Mouse (Mus musculus) neutrophil, adult 65 days (primary cell): ENCODE measurements around the gene Uqcr11. TPM values are rescaled to one million over a fixed set of nuclear protein-coding genes. Genes with fewer than 3 reads are reported as not detected.

Experiments
- total RNA-seq: library from RNA; stranded (reverse); gene quantifications from 2 replicates; pipeline ENCODE4 v1.2.4, GENCODE M21; 2023

Uqcr11 gene
- 68.5 and 72.8 TPM in 2 replicates for total RNA-seq

DNA sequence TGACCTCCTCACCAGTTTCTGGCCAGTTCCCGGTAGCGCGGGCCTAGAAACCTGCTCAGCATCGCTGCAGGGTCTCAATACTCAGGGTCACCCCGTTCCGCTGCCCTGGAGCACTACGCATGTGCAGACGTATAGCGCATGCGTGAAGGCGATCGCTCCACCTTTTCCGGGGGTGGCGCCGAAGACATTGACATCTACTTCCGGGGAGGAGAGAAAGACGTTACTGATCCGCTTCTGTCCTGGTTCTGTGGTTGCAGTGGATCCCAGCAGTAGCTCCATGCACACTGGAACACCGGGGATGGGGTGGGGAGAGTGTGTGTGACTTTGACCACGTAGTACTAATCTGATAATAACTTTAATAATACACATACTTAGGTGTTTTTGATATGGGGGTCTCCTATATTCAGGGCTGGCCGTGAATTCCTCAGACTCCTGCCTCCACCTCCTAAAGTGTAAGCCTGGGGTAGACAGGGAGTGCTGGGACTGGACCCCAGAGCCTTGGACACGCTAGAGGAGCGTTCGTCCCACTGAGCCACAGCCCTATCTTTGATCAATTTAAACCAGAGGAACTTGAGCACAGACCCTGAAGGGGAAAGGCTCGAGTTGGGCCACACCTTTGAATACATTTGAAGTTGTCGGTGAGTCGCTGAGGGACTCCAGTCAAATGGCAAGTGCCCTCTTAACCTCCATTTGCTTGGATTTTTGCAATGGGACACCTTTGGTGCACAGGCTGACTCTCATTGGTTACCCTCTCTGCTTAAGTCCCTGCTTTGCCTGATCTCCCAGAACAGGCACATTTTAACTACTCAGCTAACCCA, at the start of gene Uqcr11:
Gene Uqcr11 (minus strand): TSS at position 147 of the 818 bp plus-strand sequence.

DNA sequence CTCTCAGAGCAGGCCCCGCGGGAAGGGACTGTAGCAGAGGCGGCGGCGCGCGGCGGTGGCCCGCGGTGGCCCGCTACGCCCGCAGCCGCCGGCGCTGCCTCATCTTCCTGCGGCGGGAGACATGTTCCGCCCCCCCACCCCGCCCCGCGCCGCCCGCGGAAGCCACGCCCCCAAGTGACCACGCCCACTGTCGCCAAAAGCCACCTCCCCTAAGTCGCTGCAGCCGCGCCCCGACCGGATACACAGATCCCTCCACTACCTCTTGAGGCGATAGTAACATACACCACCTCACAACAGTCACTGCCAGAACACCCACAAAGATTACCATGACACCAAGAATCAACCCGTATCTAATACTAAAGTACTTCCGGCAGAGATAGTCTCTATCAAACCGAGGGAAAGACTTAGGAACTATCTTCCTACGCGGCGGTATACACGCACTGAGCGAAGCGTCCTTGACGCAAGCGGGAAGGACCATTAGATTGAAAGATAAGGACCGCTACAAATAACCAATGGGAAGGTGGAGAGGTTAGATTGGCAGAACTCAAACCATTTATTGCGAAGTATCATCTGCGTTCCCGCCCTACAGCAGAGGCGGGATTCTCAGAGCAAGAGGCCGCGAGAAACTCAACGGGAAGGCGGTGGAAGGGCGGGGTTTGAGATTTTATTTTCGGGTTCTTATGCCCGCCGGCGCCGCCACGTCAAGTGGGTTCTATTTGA, 27.0 kb upstream of the Uqcr11 start, which contains the start of gene Tcf3:
Gene Tcf3 (minus strand): TSS at position 135 of the 720 bp plus-strand sequence.

DNA sequence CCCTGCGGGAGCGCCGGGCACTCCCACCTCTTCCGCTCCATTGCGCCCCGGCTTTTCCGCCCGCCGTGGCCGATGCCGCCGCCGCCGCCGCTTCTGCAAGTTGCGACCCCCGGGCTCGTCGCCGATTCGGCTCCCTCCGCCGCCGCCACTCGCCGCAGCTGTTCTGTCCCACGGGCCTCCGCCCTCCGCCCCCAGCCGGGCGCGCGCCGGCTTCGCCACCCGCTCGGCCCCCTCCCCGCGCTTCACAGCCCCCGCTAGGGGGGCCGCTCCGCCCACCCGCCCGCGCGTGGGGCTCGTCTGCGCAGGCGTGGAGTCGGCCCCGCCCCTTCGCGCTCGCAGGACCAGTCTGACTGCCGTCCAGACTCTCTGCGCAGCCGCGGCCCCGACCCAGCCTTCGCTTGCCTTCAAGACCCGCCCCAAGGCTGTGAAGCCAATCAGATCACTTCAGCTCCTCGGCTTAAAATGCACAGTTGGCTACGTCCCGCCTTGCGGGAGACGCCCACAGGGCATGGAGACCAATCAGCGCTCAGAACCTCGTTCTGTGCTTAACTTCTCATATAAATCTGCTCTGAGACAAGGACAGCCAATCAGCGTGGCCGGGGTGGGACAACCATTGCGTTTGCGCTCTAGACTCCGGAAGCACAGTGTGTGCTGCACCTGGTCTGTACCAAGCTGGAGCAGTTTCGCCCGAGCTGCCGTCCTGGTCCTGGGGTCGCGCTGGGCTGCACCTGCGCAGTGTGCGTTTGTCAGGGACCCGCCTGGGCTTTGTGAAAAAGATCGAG, 7.2 kb downstream of the Uqcr11 start, which contains the start of gene Mbd3:
Gene Mbd3 (minus strand): TSS at position 360 of the 782 bp plus-strand sequence.

DNA sequence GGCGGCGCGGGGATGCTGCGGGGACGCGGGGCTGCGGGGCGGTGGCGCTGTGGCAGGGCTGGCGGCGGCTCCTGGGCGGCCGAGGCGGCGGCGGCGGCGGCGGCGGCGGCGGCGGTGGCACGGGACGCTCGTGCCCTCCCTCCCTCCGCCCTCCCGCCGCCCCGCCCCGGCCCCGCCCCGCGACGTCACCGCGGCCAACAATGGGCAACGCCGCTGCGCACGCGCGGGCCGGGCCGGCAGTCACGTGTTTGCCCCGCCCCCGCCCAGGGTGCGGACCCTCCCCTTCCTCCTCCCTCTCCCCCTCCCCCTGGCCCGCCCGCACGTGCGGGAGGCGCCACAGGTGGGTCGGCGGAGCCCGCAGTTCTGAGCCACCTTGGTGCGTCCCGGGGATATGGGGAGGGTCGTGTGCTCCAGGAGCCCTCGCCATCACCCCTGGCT, 19.1 kb downstream of the Uqcr11 start, which contains the start of gene Mex3d:
Gene Mex3d (minus strand): TSS at position 138 of the 438 bp plus-strand sequence.

DNA sequence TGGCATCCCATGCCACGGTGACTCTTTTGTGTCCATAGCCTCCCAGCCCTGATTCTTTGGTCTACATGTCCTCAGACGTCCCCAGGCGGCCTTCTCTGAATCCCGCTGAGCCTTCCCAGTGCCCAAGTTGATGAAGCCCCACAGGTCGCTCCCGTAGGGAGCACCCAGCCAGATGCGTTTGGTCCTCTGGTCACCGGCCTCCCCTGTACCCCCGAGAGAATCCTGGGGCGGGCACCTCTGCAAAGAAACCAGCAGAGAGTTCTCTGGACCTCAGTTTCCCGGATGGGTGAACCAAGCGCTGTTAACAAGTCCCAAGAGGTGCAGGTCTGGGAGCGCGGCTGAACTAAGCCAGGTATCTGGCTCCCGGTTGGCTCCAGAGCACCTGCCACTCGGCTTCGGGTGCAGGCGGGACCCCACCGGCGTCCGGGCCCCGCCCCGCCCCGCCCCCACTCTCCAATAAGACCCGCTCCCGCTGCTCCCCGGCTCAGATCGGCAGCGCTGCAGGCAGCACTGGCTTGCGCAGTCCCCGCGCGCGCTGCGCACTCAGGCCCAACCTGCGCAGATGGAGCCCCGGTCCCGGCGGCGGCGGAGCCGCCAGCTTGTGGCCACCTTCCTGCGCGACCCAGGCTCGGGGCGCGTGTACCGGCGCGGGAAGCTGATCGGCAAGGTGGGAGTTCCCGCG, 50.5 kb downstream of the Uqcr11 start, which contains the start of gene Plk5:
Gene Plk5 (plus strand): TSS at position 459 of the 682 bp plus-strand sequence.

Other genes starting within 250 kb of the Uqcr11 start
- 41.2 and 65.3 TPM in 2 replicates for gene Cirbp, start 240.8 kb downstream of the Uqcr11 start, total RNA-seq
- gene 1600002K03Rik, start 233.9 kb downstream of the Uqcr11 start, total RNA-seq, result 1.8 and 2.7 TPM in 2 replicates
- not detected in 2 replicates for gene Efna2, start 227.3 kb downstream of the Uqcr11 start, total RNA-seq
- 20.6 and 22.3 TPM in 2 replicates for gene Mum1, start 180.4 kb downstream of the Uqcr11 start, total RNA-seq
- 44.9 and 49.8 TPM in 2 replicates for gene Ndufs7, start 157.7 kb downstream of the Uqcr11 start, total RNA-seq
- gene Gamt, start 145.8 kb downstream of the Uqcr11 start, total RNA-seq, result 4.0 and 4.8 TPM in 2 replicates
- gene Dazap1, start 145.3 kb downstream of the Uqcr11 start, total RNA-seq, result 71.8 and 72.5 TPM in 2 replicates
- 539 and 578 TPM in 2 replicates for gene Rps15, start 114.4 kb downstream of the Uqcr11 start, total RNA-seq
- gene Apc2, start 110.9 kb downstream of the Uqcr11 start, total RNA-seq, result not detected in 2 replicates
- gene 2310011J03Rik, start 86.3 kb downstream of the Uqcr11 start, total RNA-seq, result 29.5 and 40.3 TPM in 2 replicates
- gene Pcsk4, start 77.3 kb downstream of the Uqcr11 start, total RNA-seq, result not detected in 2 replicates
- gene Reep6, start 76.9 kb downstream of the Uqcr11 start, total RNA-seq, result 0.44 and 0.54 TPM in 2 replicates
- not detected in 2 replicates for gene Adamtsl5, start 58.4 kb downstream of the Uqcr11 start, total RNA-seq
- gene Plk5, start 50.4 kb downstream of the Uqcr11 start, total RNA-seq, result not detected in 2 replicates
- gene Mex3d, start 19.2 kb downstream of the Uqcr11 start, total RNA-seq, result 1.9 and 2.6 TPM in 2 replicates
- 30.1 and 33.3 TPM in 2 replicates for gene Mbd3, start 7.3 kb downstream of the Uqcr11 start, total RNA-seq
- 40.0 and 42.1 TPM in 2 replicates for gene Tcf3, start 26.8 kb upstream of the Uqcr11 start, total RNA-seq
- not detected in 2 replicates for gene Onecut3, start 88.0 kb upstream of the Uqcr11 start, total RNA-seq
- not detected in 2 replicates for gene Atp8b3, start 132.3 kb upstream of the Uqcr11 start, total RNA-seq
- gene Rexo1, start 154.7 kb upstream of the Uqcr11 start, total RNA-seq, result 87.8 and 112 TPM in 2 replicates
- gene Klf16, start 170.5 kb upstream of the Uqcr11 start, total RNA-seq, result 5.7 and 7.0 TPM in 2 replicates
- 34.9 and 41.1 TPM in 2 replicates for gene Abhd17a, start 183.5 kb upstream of the Uqcr11 start, total RNA-seq
- gene Scamp4, start 196.0 kb upstream of the Uqcr11 start, total RNA-seq, result 6.9 and 8.2 TPM in 2 replicates
- gene Adat3, start 196.1 kb upstream of the Uqcr11 start, total RNA-seq, result 0.98 and 2.0 TPM in 2 replicates
- gene Gm49322, start 199.2 kb upstream of the Uqcr11 start, total RNA-seq, result 0.77 and 0.98 TPM in 2 replicates
- gene Csnk1g2, start 216.0 kb upstream of the Uqcr11 start, total RNA-seq, result 101 and 129 TPM in 2 replicates